Mouse (Mus musculus): Measurements from ENCODE around the gene Zfp874b. TPM values are rescaled to one million over a fixed set of nuclear protein-coding genes. Genes with fewer than 3 reads are reported as not detected.

The Zfp874b gene
- polyA plus RNA-seq (2012; rRNA removed) = 3.5 TPM in 2 replicates

- DNase-seq = peak; percentile 96
- peak within 1 kb of the TSS; percentile 80 for H3K4me3 ChIP-seq (ENCODE audit: insufficient read depth, low read depth, low read length)
- no peaks in the 10 kb centered on the region for H3K27me3 ChIP-seq (replicated peaks; ENCODE audit: control insufficient read depth, insufficient read depth, low read length)
- 2% methylated on average over 20 of the region's 20 CpGs for WGBS
- H3K27ac ChIP-seq (ENCODE audit: insufficient read depth, low read depth, low read length) = peak within 1 kb of the TSS; percentile 82
- peaks cover 3% of the 10 kb centered on the region; the same call in 1 of the 2 replicates for H3K4me1 ChIP-seq (ENCODE audit: control insufficient read depth, insufficient read depth, low read length)
- no peak for TF ChIP-seq POLR2A (IDR thresholded peaks at IDR 0.05; ENCODE audit: low read depth, low read length)
- no peak for TF ChIP-seq CTCF (conservative IDR thresholded peaks at IDR 0.05; ENCODE audit: insufficient read depth, insufficient read length, low read depth, low read length)
- peaks cover 1% of the 10 kb centered on the region; the same call in 1 of the 2 replicates for H3K36me3 ChIP-seq (ENCODE audit: control insufficient read depth, insufficient read depth, low read length)
Measured at GRCm38 (mm10) chr13:67483625-67484423, at the start of gene Zfp874b. Zfp874b (minus strand) TSS chr13:67484258.

- TF ChIP-seq CTCF (conservative IDR thresholded peaks at IDR 0.05; ENCODE audit: insufficient read depth, insufficient read length, low read depth, low read length) (no peak), POLR2A (IDR thresholded peaks at IDR 0.05; ENCODE audit: low read depth, low read length) (no peak)
- Histone ChIP-seq H3K27me3 (replicated peaks; ENCODE audit: control insufficient read depth, insufficient read depth, low read length) (no peaks in the 10 kb centered on the region), H3K4me3 (ENCODE audit: insufficient read depth, low read depth, low read length) (no peak overlapping the region), H3K27ac (ENCODE audit: insufficient read depth, low read depth, low read length) (no peak overlapping the region), H3K36me3 (ENCODE audit: control insufficient read depth, insufficient read depth, low read length) (no peaks in the 10 kb centered on the region), H3K4me1 (ENCODE audit: control insufficient read depth, insufficient read depth, low read length) (no peaks in the 10 kb centered on the region)
- WGBS = 66% methylated on average over 3 of the region's 3 CpGs
- DNase-seq = no peak
Measured at GRCm38 (mm10) chr13:67527049-67527730, 43.1 kb upstream of the Zfp874b start.

- no peaks in the 10 kb centered on the region for H3K4me1 ChIP-seq (ENCODE audit: control insufficient read depth, insufficient read depth, low read length)
- H3K27ac ChIP-seq (ENCODE audit: insufficient read depth, low read depth, low read length) = 0 out of 2 replicates have a peak within 1 kb of the TSS, but pooled peaks have one; percentile 42
- peak within 1 kb of the TSS; percentile 96 for H3K4me3 ChIP-seq (ENCODE audit: insufficient read depth, low read depth, low read length)
- DNase-seq = peak; percentile 97
- WGBS = under 1% methylated on average over 27 of the region's 27 CpGs
- TF ChIP-seq CTCF (conservative IDR thresholded peaks at IDR 0.05; ENCODE audit: insufficient read depth, insufficient read length, low read depth, low read length) (0 out of 2 replicates have a peak, but pooled peaks have one; percentile 0), POLR2A (IDR thresholded peaks at IDR 0.05; ENCODE audit: low read depth, low read length) (peak; percentile 80)
- H3K27me3 ChIP-seq (replicated peaks; ENCODE audit: control insufficient read depth, insufficient read depth, low read length) = no peaks in the 10 kb centered on the region
- no peaks in the 10 kb centered on the region for H3K36me3 ChIP-seq (ENCODE audit: control insufficient read depth, insufficient read depth, low read length)
Measured at GRCm38 (mm10) chr13:67525753-67526410, 41.8 kb upstream of the Zfp874b start, which contains the start of the genes Gm26965 and Zfp87. Gm26965 (minus strand) TSS chr13:67526151. Zfp87 (minus strand) TSS chr13:67526177.

- no peak for DNase-seq
- H3K36me3 ChIP-seq (ENCODE audit: control insufficient read depth, insufficient read depth, low read length) = 0 out of 2 replicates have a peak, but pooled peaks cover 2% of the 10 kb centered on the region
- no peak overlapping the region for H3K4me3 ChIP-seq (ENCODE audit: insufficient read depth, low read depth, low read length)
- no peaks in the 10 kb centered on the region for H3K4me1 ChIP-seq (ENCODE audit: control insufficient read depth, insufficient read depth, low read length)
- no peaks in the 10 kb centered on the region for H3K27me3 ChIP-seq (replicated peaks; ENCODE audit: control insufficient read depth, insufficient read depth, low read length)
- no peak overlapping the region for H3K27ac ChIP-seq (ENCODE audit: insufficient read depth, low read depth, low read length)
- 85% methylated on average over 1 of the region's 1 CpGs for WGBS
- no peak for TF ChIP-seq POLR2A (IDR thresholded peaks at IDR 0.05; ENCODE audit: low read depth, low read length)
- TF ChIP-seq CTCF (conservative IDR thresholded peaks at IDR 0.05; ENCODE audit: insufficient read depth, insufficient read length, low read depth, low read length) = no peak
Measured at GRCm38 (mm10) chr13:67500908-67501307, 16.9 kb upstream of the Zfp874b start.

GRCm38 (mm10) chr13:67500084-67500719 is 16.1 kb upstream of the Zfp874b start, which contains the start of gene Zfp58:
Zfp58 (minus strand) TSS chr13:67500555.
- Histone ChIP-seq H3K4me1 (ENCODE audit: control insufficient read depth, insufficient read depth, low read length) (no peaks in the 10 kb centered on the region), H3K27ac (ENCODE audit: insufficient read depth, low read depth, low read length) (0 out of 2 replicates have a peak within 1 kb of the TSS, but pooled peaks have one; percentile 26), H3K27me3 (replicated peaks; ENCODE audit: control insufficient read depth, insufficient read depth, low read length) (no peaks in the 10 kb centered on the region), H3K36me3 (ENCODE audit: control insufficient read depth, insufficient read depth, low read length) (peaks cover 4% of the 10 kb centered on the region), H3K4me3 (ENCODE audit: insufficient read depth, low read depth, low read length) (peak within 1 kb of the TSS; percentile 96)
- peak; percentile 94 for DNase-seq
- TF ChIP-seq CTCF (conservative IDR thresholded peaks at IDR 0.05; ENCODE audit: insufficient read depth, insufficient read length, low read depth, low read length) (no peak), POLR2A (IDR thresholded peaks at IDR 0.05; ENCODE audit: low read depth, low read length) (peak; percentile 41)
- under 1% methylated on average over 22 of the region's 22 CpGs for WGBS

- Histone ChIP-seq H3K27me3 (replicated peaks; ENCODE audit: control insufficient read depth, insufficient read depth, low read length) (no peaks in the 10 kb centered on the region), H3K36me3 (ENCODE audit: control insufficient read depth, insufficient read depth, low read length) (peaks cover 33% of the 10 kb centered on the region), H3K27ac (ENCODE audit: insufficient read depth, low read depth, low read length) (no peak overlapping the region), H3K4me3 (ENCODE audit: insufficient read depth, low read depth, low read length) (no peak overlapping the region), H3K4me1 (ENCODE audit: control insufficient read depth, insufficient read depth, low read length) (no peaks in the 10 kb centered on the region)
- DNase-seq = peak; percentile 13
- WGBS = 90% methylated on average over 1 of the region's 1 CpGs
- TF ChIP-seq POLR2A (IDR thresholded peaks at IDR 0.05; ENCODE audit: low read depth, low read length) (no peak), CTCF (conservative IDR thresholded peaks at IDR 0.05; ENCODE audit: insufficient read depth, insufficient read length, low read depth, low read length) (no peak)
Measured at GRCm38 (mm10) chr13:67495631-67496030, 11.6 kb upstream of the Zfp874b start.
